Mouse (Mus musculus) forebrain, embryonic 16.5 days (tissue): ENCODE measurements at regions not wholly inside any gene's neighbourhood (a gene's known extent, or its start where the extent isn't known, plus 50 kb on each side); places are given as distances from the start of the nearest gene placed in this dataset.

ENCODE experiments used
- ATAC-seq: fragments of 200-750 bp; cut with Nextera tagmentation; 2 replicates; pipeline ENCODE4 v1.8.0; 2017; ENCODE audit warnings: mild to moderate bottlenecking, moderate library complexity
- H3K27ac ChIP-seq: fragments of 300-500 bp; sonication (generic); 2 replicates; pipeline ENCODE4 v1.5.1; 2014; ENCODE audit warnings: low read length, control low read depth
- H3K27me3 ChIP-seq: fragments of 300-500 bp; sonication (generic); replicated peaks from 2 replicates; pipeline ENCODE4 v1.6.1; 2014; ENCODE audit warnings: low read length; ENCODE audit not compliant: control insufficient read depth, insufficient read depth
- H3K36me3 ChIP-seq: fragments of 300-500 bp; sonication (generic); 2 replicates; pipeline ENCODE4 v1.6.1; 2014; ENCODE audit not compliant: control insufficient read depth, insufficient read depth
- H3K4me1 ChIP-seq: fragments of 300-500 bp; sonication (generic); replicated peaks from 2 replicates; pipeline ENCODE4 v1.6.1; 2014; ENCODE audit warnings: low read length; ENCODE audit not compliant: control insufficient read depth, insufficient read depth
- H3K4me2 ChIP-seq: fragments of 300-500 bp; sonication (generic); 2 replicates; pipeline ENCODE4 v1.6.1; 2014; ENCODE audit warnings: mild to moderate bottlenecking, low read length, control low read depth
- H3K4me3 ChIP-seq: fragments of 300-500 bp; sonication (generic); replicated peaks from 2 replicates; pipeline ENCODE4 v1.5.1; 2014; ENCODE audit warnings: mild to moderate bottlenecking, low read length, control low read depth
- H3K9ac ChIP-seq: fragments of 300-500 bp; sonication (generic); replicated peaks from 2 replicates; pipeline ENCODE4 v1.6.1; 2014; ENCODE audit warnings: low read depth, low read length, control low read depth
- H3K9me3 ChIP-seq: fragments of 300-500 bp; sonication (generic); 2 replicates; pipeline ENCODE4 v1.6.1; 2016; ENCODE audit warnings: low read length; ENCODE audit not compliant: control insufficient read depth
- WGBS: fragments of 180-500 bp; shearing (Covaris S2); extraction: QIAGEN DNeasy Blood & Tissue Kit; methylation state at CpG from one replicate; pipeline ENCODE4 v1.1.7; 2014; 5-methylcytosine and 5-hydroxymethylcytosine counted together

DNA sequence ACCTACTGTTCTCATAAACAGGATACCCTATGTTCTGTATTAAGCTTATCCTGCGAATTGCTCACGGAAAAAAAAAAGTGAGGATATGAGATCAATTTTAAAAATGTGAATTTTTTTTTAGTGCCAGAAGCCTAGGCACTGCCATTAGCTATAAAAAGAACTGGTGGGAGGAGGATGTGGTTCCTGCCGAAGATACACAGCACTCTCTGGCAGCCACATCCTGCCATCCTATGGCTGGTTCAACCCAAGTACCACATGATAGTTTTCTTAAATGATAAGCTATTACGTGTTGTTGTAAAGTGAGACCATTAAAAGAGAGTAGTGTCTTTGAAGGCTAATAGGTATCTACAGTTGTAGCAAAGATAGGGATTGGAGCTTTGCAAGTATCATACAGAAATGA lies 58.2 kb upstream of the Ppp3ca start:
- Histone ChIP-seq H3K36me3 (no peaks in the 10 kb centered on the region), H3K4me2 (no peak overlapping the region), H3K9me3 (no peaks in the 10 kb centered on the region), H3K4me1 (no peaks in the 10 kb centered on the region), H3K4me3 (no peak overlapping the region), H3K9ac (no peak overlapping the region), H3K27ac (no peak overlapping the region), H3K27me3 (no peaks in the 10 kb centered on the region)
- WGBS: 92% methylated on average over 4 of the region's 4 CpGs
- no peak for ATAC-seq

DNA sequence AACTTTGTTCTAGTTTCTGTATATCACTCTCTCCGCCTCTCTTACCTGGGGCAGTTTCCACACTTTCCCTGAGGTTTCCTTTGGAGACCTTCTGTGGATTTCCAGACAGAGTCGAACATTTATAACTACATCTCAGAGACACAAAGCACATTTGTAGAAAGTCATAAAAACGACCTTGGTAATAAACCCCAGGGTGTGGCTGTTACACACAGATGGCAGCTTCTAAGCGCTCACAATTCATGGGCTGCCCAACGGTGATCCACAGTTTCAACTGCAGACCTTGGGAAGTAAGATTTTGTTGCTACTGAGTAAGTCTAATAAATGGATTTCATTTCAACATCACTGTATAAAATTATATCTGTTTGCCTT lies 59.4 kb upstream of the Ppp3ca start:
- Histone ChIP-seq H3K27me3 (no peaks in the 10 kb centered on the region), H3K9me3 (no peaks in the 10 kb centered on the region), H3K4me3 (no peak overlapping the region), H3K27ac (no peak overlapping the region), H3K9ac (no peak overlapping the region), H3K4me2 (no peak overlapping the region), H3K36me3 (no peaks in the 10 kb centered on the region), H3K4me1 (no peaks in the 10 kb centered on the region)
- no peak for ATAC-seq
- 84% methylated on average over 5 of the region's 5 CpGs for WGBS

DNA sequence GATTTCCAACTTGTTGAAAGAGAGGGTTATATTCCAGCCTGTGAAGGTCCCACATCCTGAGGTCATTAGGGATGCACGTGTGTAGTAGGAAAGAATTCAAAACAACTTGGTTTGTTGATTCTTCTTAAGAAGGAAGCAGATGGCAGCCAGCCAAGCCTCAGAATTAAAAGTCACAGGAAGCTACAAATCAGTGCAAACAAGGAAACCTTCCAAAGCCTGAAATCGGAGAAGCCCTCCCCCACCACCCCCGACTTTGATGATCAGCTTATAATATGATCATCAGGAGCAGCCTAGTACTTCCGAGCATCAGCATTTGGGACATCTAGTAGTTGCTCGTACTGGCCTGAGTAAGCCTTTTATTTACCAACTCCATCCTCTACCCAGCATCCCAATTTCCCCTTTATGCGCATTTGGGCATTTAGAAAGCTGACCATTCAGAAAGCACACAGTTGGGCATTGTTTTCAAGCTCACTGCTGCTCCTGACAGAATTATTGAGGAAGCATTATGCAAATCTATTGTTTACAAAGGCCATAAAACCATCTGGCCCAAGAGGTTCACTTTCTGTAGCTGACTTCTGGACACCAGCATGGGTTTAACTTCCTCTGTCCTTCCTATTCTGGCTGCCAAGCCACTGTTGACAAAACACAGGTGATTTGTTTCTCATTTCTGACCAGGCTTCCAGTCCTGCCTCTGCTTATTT lies 59.9 kb upstream of the Ppp3ca start:
- no peaks in the 10 kb centered on the region for H3K9me3 ChIP-seq
- no peaks in the 10 kb centered on the region for H3K36me3 ChIP-seq
- H3K4me1 ChIP-seq: no peaks in the 10 kb centered on the region
- 39% methylated on average over 6 of the region's 6 CpGs for WGBS
- no peak overlapping the region for H3K4me3 ChIP-seq
- no peak overlapping the region for H3K4me2 ChIP-seq
- no peaks in the 10 kb centered on the region for H3K27me3 ChIP-seq
- ATAC-seq: no peak
- no peak overlapping the region for H3K27ac ChIP-seq
- H3K9ac ChIP-seq: no peak overlapping the region

DNA sequence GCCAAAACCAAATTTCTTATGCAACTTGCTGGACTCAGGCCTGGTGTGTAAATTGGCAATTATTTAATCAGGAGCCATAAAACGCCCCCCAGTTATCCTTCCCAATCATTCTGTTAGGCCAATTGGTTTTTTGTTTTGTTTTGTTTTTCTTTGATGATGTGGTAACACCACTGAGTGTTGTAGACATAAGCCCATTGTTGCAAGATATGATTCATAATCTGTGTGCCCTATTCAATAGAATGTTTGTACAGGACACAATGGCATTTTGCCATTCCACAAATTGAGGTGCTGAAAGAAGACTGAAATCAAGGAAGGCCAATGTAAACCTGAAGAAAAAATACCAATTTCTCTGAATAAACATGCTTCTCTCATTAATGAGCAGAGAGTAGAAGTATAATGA lies 68.2 kb upstream of the Ppp3ca start:
- Histone ChIP-seq H3K36me3 (no peaks in the 10 kb centered on the region), H3K4me1 (no peaks in the 10 kb centered on the region), H3K27me3 (no peaks in the 10 kb centered on the region), H3K9ac (no peak overlapping the region), H3K4me2 (no peak overlapping the region), H3K9me3 (no peaks in the 10 kb centered on the region), H3K27ac (no peak overlapping the region), H3K4me3 (no peak overlapping the region)
- WGBS: 85% methylated on average over 1 of the region's 1 CpGs
- no peak for ATAC-seq

DNA sequence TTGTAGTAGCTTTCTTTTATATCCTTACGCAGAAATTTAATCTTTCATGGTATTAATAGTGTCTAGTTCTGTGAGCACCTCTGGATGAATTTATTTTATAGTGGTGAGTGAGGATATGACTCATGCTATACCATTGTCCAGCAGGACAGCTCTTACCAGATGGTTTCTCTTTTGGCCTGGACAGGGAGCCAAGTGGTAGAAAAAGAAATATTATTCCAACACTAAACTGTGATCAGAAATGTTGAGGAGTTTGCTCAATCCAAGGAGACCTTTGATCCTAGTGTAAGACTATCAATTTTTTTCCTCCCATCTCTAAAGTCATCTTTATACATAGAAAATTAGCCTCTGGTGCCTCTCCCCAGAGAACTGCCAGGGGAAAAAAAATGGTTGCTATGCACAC lies 86.0 kb upstream of the Ppp3ca start:
- Histone ChIP-seq H3K9ac (no peak overlapping the region), H3K4me2 (no peak overlapping the region), H3K36me3 (no peaks in the 10 kb centered on the region), H3K27ac (no peak overlapping the region), H3K9me3 (no peaks in the 10 kb centered on the region), H3K27me3 (no peaks in the 10 kb centered on the region), H3K4me1 (no peaks in the 10 kb centered on the region), H3K4me3 (no peak overlapping the region)
- no peak for ATAC-seq
- 96% methylated on average over 1 of the region's 1 CpGs for WGBS

DNA sequence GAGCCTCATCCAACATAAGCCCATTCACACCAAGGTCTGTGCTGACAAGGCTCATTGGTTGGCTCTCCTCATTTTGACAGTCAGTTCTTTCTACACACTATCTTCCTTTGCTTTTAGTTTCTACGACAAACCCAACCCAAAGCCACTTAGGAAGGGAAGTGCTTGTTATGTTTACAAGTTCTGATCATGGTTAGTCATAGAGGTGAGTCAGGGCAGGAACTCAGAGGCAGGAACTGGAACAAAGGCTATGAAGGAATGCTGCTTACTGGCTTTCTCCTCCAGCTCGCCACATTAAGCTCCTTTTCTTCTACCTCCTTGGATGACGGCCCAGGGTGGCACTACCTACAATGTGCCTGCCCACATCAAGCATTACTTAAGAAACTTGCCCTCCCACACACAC lies 91.9 kb upstream of the Ppp3ca start:
- H3K4me1 ChIP-seq: no peaks in the 10 kb centered on the region
- no peak overlapping the region for H3K4me3 ChIP-seq
- no peaks in the 10 kb centered on the region for H3K27me3 ChIP-seq
- H3K36me3 ChIP-seq: no peaks in the 10 kb centered on the region
- H3K9ac ChIP-seq: no peak overlapping the region
- WGBS: 69% methylated on average over 3 of the region's 3 CpGs
- H3K4me2 ChIP-seq: no peak overlapping the region
- no peaks in the 10 kb centered on the region for H3K9me3 ChIP-seq
- H3K27ac ChIP-seq: no peak overlapping the region
- no peak for ATAC-seq

DNA sequence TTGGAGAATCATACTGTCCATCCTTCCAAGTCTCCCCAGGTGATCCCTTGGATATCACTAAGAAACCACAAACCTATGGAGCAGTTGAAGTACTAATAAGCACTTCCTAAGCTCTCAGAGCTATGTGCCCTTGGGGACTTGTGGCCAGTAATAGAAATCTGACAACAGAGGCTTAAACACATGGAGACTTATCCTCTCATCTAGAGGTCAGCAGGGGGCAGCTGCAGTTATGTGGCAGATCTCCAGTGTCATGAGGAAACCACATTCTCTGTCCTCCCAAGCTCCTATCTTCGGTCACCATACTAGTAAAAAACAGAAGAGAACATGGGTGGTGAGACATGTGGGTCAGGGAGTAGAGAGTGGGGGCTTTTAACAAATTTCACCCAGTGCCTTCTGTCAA lies 99.4 kb upstream of the Ppp3ca start:
- no peak for ATAC-seq
- WGBS: 83% methylated on average over 1 of the region's 1 CpGs
- Histone ChIP-seq H3K4me2 (no peak overlapping the region), H3K36me3 (no peaks in the 10 kb centered on the region), H3K9ac (no peak overlapping the region), H3K27ac (no peak overlapping the region), H3K9me3 (no peaks in the 10 kb centered on the region), H3K27me3 (no peaks in the 10 kb centered on the region), H3K4me1 (no peaks in the 10 kb centered on the region), H3K4me3 (no peak overlapping the region)

DNA sequence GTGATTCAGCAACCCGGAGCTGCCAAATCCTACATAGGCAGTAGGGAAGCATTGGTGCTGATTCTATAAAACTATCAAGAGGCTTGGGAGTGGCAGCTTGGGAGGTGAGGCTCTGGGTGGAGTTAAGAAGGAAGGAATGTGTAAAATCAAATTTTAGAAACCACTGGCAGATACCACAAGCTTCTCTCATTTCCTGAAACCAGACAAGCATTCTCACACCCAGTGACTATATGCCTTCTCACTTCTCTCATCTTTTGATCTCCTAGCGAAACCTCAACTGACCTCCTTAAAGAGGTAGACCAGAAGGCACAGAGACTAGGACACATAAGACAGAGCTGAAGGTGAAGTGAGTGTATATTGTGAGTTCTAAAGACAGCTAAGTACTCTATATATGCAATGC lies 113.4 kb upstream of the Ppp3ca start:
- H3K27me3 ChIP-seq: no peaks in the 10 kb centered on the region
- no peaks in the 10 kb centered on the region for H3K36me3 ChIP-seq
- H3K9me3 ChIP-seq: no peaks in the 10 kb centered on the region
- H3K4me1 ChIP-seq: no peaks in the 10 kb centered on the region
- H3K27ac ChIP-seq: no peak overlapping the region
- H3K4me2 ChIP-seq: no peak overlapping the region
- WGBS: 98% methylated on average over 2 of the region's 2 CpGs
- H3K4me3 ChIP-seq: no peak overlapping the region
- no peak for ATAC-seq
- H3K9ac ChIP-seq: no peak overlapping the region

DNA sequence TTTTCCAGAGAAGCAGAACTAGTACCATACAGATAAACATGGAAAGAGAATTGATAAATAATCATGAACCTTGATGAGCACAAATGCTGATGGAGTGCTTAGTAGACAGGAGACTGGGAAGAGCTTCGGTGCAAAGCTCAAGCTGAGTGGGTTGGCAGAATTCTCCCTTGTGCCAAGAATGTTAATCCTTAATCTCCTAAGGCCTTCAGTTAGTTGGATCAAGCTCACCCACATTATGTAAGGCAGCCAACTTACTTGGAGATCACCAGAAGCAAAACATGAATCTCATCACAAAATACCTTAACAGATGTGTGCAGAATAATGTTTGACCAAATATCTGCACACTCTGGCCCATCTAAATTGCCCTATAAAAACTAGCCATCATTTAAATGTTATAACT lies 120.5 kb upstream of the Ppp3ca start:
- WGBS: 72% methylated on average over 1 of the region's 1 CpGs
- ATAC-seq: no peak
- H3K27ac ChIP-seq: no peak overlapping the region
- no peaks in the 10 kb centered on the region for H3K27me3 ChIP-seq
- H3K4me3 ChIP-seq: no peak overlapping the region
- H3K9ac ChIP-seq: no peak overlapping the region
- no peaks in the 10 kb centered on the region for H3K9me3 ChIP-seq
- no peaks in the 10 kb centered on the region for H3K36me3 ChIP-seq
- H3K4me2 ChIP-seq: no peak overlapping the region
- no peaks in the 10 kb centered on the region for H3K4me1 ChIP-seq

DNA sequence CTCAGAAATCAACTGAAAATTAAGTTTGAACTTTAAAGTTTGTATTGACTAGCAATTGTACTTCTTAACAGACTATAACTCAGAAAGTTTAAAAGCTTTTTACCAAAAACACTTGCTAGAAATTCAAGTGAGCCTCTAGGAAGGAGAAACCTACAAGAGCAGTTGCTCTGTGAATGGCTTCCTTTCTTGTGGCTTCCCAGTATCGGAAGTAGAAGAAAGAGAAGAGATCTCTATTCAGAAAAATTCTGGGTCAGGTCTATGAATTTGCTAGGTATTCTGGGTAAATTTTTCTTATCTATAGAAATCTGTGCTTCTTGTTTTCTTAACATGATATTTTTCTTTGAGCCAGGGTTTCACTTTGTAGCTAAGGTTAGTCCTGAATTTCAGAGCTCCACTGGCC lies 138.3 kb upstream of the Ppp3ca start:
- no peaks in the 10 kb centered on the region for H3K9me3 ChIP-seq
- H3K4me3 ChIP-seq: no peak overlapping the region
- H3K27me3 ChIP-seq: no peaks in the 10 kb centered on the region
- no peak for ATAC-seq
- H3K9ac ChIP-seq: no peak overlapping the region
- H3K36me3 ChIP-seq: no peaks in the 10 kb centered on the region
- 81% methylated on average over 1 of the region's 1 CpGs for WGBS
- H3K27ac ChIP-seq: no peak overlapping the region
- H3K4me2 ChIP-seq: no peak overlapping the region
- H3K4me1 ChIP-seq: no peaks in the 10 kb centered on the region
